Mouse (Mus musculus) gastrocnemius, postnatal 4 days (tissue): ENCODE results near the gene Khdc4. TPM values are rescaled to one million over a fixed set of nuclear protein-coding genes. Genes with fewer than 3 reads are reported as not detected.
"Not testable (repeated sequence)": the region's sequence is repeated elsewhere in the genome, so short reads cannot be mapped to it uniquely, and the experiment has no call there.

Experiments used
- DNase-seq, 2 experiments: peaks; one replicate each; pipeline ENCODE4 v3.0.0; 2021 to 2022; ENCODE audit warnings: low spot score in 2 of 2, mixed read lengths in 2 of 2
- total RNA-seq, 2 experiments: library from RNA; stranded (reverse); gene quantifications; 2 replicates each; pipeline ENCODE4 v1.2.3; 2021

Khdc4 gene
- total RNA-seq, 2 experiments from 2014 or later: 33.9 to 49.0 TPM

DNA sequence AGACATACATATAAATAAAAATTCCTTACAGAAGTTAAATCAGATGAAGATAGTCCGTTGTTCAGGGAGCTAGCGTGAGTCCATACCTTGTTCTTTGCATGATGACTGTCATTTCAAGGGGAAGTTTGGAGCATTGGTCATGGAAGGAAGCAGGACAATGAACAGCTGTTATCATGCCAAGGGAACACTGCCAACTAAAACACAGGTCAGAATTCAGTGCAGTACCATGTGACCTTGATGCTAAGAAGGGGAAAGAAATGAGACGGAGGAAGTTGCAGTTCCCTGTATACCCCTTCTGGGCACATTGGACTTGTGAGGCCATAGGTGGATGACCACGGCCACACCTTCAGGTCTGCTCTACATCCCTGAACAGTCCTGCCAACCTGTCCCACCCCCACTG is 31.0 kb upstream of the Khdc4 start:
- no peak for DNase-seq

DNA sequence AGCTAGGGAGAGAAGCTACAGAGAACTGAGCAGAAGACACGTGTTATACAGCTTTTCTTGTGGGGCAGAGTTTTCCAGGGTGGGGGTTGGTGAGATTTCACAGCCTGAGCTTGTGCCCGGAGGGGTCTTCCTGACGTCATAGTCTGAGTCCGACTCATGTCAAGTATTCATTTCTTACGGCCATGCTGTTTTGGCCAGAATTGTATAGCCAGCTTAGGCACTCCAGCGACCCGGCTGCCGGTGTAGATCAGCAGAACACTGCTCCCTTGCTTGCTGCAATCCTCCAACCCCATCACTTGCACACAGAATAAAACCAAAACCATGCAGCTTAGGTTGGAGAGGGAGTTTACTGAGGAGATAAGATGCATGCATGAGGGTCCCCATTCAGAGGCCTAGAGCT is 30.0 kb upstream of the Khdc4 start:
- DNase-seq: no peak

DNA sequence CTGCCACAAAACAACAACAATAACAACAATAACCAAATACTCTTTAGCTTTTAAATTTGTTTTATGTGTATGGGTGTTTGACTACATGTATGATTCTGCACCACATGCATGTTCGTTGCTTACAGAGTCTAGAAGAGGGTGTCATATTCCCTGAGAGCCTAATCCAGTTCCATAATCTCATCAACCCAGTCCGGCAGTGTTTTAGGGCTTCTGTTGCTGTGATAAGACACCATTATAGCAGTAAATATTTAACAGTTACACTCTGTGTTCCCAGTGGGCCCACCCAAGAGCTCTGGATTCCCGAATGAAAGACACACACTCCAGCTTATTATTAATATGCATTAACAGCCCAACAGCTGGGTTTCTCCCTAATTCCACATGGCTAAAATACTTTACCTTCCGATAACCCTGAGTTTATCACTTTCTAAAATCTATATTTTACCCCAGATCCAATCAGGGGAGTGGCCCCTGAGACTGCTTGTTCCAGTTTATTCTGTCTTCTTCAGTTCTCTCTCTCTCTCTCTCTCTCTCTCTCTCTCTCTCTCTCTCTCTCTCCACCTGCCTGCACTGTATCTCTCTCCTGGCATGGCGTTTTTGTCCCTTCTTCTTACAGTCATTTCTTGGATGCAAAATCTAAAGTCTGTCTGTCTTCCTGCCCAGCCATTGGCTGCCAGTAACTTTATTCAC is 27.0 kb upstream of the Khdc4 start:
- no peak for DNase-seq

DNA sequence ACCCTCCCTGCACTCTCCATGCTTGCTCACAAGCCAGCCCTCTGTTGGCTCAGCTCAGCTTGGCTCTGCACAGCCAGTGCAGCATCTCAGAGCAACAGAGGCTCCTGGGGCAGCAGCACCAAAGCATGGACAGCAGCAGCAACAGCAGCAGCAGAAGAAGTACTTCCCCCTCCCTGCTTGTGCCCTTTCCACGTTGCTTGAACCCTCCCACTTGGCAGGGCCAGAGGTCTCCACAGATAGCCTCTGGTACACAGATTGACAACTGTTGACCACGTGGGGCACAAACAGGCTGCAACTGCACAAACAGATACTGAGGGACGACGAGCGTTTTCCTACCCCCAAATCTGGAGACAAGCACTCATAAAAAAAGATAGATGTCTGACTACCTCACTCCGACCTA is 25.8 kb upstream of the Khdc4 start:
- DNase-seq: no peak

DNA sequence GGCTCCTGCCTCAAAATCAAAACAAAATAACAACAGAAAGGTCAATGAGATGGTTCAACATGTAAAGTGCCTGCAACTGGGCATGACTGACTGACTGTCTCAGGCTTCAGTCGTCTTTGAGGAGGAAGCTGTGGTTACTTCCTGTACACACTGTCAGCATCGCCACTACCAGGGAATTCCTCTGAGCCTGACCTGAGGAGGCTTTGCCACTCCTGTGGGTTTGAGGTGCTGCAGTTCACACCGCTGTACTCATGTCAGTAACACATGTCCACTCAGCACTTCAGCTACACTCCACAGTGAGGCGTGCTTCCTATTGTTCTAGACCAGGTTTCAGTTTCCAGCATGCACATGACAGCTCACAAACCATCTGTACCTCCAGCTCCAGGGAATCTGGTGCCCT is 21.5 kb upstream of the Khdc4 start:
- no peak for DNase-seq

DNA sequence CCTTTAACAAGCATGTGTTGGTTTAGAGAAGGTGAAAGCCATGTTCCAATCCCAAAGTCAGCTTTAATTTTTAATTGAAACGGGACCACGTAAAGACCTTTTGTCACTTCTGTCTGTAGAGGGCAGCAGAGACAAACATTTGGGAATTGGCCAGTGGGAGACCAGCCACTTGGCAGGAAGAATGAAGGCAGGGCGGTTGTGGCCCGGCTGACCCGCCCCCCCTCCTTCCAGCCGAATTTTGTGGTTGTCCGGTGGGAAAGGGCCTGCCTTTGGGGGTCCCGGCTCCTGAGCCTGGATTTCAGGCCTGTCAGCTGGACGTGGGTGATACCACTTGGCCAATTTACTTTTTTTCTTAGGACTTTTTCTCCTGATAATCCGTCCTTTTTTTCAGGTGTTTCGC is 8.2 kb upstream of the Khdc4 start:
- peak; percentile 64 to 73 for DNase-seq

DNA sequence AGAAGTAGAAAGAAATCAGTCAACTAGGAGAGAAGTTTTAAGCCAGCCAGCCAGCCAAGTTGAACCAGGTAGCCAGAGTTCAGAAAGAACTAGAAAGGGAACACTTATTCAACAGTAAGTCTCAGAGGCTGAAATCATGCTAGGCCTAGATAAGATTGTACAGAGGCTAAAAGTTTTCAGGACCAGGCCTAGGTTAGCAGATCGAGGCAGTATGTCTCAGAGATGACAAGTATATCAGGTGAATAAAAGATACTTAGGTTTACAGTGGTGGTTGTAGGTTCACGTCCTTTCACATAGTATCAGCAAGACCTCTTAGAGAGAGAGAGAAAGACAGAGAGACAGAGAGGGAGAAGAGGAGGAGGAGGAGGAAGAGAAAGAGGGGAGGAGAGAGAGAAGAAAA is 1.8 kb upstream of the Khdc4 start:
- no peak for DNase-seq

DNA sequence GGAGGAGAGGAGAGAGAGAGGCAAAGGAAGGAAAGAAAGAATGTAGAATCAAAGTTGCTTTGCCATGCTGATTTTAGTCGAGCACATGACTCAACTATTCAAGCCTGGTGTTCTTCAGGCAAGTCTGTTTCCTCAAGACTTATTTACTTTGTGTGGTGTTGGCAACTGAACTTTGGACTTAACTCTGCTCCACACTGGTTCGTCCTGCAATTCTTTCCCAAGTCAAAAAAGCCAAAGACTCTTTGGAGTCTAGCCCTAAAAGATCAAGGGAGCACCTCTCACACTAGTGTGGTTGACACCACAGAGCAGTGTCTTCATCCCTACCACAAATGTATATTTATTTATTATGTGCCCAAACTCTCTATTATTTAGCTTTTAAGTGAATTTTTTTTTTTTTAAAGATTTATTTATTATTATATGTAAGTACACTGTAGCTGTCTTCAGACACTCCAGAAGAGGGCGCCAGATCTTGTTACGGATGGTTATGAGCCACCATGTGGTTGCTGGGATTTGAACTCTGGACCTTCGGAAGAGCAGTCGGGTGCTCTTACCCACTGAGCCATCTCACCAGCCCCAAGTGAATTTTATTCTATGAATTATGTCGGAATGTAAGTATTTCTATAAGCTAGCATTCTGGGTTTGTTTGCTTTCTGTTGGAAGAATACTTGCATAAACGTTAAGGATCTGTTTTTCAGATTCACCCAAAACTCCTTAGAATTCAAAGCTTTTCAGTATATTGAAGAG is 1.2 kb upstream of the Khdc4 start:
- DNase-seq: no peak

DNA sequence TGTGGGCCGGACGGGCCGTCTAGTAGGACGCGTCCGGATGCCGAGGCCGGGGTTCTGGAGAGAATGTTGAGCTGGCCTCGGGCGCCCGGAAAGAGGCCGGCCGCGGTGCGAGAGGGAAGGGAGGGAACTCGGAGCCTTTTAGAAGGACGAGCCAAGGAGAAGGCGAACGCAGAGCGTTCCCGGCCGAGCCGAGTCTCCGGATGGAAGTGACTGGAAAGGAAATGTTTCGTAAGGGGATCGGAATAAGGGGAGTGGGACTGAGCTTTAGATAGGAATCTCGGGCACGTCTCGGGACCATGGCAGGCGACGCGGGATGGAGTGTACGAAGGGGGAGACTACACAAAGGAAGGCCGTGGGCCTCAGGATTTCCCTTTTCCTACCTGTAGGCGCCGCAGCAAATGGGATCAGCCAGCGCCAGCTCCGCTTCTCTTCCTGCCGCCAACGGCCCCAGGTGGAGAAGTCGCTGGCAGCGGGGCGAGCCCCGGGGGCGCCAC is 402 bp downstream of the Khdc4 start:
- peak; percentile 26 to 39 for DNase-seq

DNA sequence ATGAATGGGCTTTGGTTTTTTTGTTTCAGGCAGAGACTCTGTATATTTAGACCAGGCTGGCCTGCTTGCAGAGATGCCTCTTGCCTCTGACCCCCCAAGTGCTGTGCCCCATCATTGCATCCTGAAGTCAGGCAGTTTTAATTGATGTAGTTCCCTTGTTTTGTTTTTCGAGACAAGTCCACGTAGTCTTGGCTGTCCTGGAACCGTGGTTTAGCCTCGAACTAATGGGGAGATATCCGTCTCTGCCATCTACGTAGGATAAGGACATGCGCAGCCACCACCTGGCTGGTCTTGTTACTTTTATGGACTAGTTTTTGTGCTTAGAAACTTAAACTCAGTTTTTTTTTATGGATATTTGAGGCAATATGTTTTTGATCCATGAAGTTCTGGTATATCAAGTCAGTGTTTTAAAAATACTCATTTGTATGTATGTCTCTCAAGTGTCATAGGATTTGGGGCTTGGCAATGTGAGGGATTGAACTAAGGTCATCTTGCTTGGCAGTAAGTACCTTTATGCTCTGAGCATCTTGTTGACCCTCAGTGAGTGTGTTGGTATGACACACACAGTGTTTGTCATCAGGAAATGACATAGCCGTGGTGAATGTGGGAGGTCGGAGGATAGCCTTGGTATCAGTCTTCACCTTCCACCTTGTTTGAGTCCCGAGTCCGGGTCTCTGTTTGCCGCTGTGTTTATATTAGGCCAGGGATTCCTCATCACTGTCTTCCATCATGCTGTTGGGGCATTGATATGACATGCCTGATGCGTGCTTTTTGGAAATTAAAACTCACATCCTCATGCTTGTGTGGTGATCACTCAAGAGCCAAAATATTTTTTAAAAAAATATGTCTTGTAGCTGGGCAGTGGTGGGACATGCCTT is 1.4 kb downstream of the Khdc4 start:
- no peak for DNase-seq

DNA sequence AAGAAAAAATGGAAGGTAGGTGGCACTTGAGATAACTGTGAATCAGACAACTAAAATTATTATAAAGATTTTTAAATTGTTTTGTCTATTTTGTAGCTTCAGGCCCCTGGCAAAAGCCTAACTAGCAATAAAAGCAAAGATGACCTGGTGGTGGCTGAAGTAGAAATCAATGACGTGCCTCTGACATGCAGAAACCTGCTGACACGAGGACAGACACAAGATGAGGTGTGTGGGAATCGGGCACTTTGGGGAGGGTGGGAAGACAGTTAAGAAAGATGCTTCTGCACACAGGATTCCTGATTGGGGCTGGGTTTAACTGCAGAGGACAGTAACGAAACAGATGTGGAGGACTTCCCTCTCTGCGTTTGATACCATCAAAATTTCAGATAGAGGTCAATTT is 3.5 kb downstream of the Khdc4 start:
- no peak for DNase-seq

DNA sequence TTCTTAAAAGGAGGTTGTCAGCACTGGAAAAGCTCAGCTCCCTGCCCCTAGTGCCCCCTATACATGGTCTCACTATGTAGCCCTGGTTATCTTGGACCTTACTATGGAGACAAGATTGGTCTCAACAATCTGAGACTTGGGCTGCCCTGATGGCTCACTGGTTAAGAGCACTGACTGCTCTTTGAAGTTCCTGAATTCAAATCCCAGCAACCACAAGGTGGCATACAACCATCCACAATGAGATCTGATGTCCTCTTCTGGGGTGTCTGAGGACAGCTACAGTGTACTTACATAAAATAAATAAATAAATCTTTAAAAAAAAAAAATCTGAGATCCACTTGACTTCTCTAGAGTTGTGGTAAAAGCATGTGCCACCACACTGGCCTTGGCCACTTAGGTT is 9.9 kb downstream of the Khdc4 start:
- DNase-seq: no peak

DNA sequence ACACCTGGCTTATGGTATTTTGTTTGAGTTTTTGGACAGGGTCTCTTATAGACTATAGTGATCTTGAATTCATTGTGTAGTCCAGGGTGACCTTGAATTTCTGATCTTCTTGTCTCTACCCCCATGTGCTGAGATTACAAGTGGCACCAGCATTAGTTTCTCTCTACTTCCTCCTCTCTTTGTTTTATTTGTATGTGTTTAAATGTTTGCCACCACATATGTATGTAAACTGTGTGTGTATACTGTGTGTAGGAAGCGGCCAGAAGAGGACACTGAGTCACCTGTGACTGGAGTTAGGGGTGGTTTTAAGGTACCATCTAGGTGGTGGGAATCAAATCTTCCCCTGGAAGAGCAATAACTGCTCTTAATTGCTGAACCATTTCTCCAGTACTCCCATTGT is 12.4 kb downstream of the Khdc4 start:
- no peak for DNase-seq

DNA sequence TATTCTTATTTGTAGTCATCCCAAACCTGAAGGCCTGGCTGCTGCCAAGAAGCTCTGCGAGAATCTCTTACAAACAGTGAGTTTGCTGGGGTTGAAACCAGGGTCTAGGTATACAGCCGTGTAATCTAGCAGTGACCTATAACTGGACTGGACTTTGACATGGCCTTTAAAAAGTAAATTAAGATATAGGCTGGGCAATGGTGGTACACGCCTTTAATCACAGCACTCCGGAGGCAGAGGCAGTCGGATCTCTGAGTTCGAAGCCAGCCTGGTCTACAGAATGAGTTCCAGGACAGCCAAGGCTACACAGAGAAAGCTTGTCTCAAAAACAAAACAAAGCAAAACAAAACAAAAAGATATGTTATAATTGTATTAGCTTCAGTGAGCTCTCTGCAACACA is 13.2 kb downstream of the Khdc4 start:
- no peak for DNase-seq

DNA sequence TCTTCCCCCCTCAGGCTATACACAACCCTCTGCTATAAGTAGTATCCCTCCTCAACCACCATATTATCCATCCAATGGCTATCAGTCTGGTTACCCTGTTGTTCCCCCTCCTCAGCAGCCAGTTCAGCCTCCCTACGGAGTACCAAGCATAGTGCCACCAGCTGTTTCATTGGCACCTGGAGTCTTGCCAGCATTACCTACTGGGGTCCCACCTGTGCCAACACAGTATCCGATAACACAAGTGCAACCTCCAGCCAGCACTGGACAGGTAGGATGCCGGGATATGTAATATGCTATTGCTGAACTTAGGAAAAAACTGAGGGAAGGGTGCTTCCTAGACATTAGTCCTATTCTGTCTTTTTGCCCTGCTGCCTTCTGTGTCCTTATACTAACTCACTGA is 14.6 kb downstream of the Khdc4 start:
- DNase-seq: no peak

DNA sequence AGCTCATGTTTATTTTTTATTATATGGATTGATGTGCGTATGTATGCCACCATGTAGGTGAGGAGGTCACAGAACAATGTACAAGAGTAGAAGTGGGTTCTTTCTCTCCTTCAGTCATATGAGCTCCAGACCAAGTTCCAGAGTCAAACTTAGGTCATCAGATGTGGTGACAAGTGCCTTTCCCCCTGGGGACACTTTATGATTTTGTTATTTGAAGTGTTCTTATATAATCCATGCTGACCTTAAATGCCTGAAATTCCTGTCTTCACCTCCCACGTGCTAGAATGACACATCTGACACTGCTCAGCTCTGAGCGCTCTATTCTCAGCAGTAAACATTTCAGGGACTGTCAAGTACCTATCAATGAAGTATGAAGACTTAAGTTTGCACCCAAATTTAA is 15.6 kb downstream of the Khdc4 start:
- no peak for DNase-seq

DNA sequence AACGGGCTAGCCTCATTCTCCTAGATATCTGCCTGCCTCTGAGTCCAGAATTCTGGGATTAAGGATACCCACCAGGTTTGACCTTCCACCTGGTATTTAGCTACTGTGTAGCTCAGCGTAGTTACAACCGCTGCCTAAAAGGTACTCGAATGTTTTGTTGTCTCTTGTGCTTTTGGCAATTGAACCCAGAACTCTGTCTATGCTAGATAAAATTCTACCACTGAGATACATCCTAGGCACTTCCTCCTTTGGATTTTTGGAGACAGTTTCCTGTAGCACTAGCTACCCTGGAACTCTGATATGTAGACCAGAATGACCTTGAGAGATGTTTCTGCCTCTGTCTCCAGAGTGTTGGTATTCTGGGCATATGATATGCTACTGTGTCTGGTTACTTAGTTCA is 28.1 kb downstream of the Khdc4 start:
- no peak for DNase-seq

DNA sequence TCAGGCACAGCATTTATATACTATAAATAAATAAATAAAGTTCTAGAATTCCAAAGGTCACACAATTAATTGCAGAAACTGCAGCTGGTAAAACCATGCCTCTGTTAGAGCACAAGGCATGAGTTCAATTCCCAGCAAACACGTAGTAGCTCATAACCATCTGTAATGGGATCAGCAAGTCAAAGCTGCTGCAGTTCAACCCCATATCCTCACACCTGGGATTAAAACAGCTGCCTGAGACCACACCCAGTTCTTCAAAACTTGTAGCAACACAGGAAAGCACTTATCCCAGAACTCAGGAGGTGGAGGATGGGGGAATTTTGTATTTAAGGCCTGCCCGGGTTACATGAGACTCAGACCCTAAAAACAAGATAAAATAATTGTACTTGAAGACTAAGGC is 29.1 kb downstream of the Khdc4 start:
- no peak for DNase-seq

DNA sequence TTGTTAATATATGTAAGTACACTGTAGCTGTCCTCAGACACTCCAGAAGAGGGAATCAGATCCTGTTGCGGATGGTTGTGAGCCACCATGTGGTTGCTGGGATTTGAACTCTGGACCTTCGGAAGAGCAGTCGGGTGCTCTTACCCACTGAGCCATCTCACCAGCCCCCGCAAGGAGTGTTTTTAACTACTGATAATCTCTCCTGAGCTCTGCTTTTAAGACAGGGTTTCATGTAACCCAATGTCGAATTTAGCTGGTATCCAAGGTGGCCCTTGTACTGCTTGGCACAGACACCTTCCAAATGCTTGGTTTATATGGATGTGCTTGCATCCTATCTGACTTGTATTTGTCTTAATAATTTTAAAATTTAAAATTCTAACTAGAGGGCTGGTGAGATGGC is 30.1 kb downstream of the Khdc4 start:
- not testable (repeated sequence) for DNase-seq

DNA sequence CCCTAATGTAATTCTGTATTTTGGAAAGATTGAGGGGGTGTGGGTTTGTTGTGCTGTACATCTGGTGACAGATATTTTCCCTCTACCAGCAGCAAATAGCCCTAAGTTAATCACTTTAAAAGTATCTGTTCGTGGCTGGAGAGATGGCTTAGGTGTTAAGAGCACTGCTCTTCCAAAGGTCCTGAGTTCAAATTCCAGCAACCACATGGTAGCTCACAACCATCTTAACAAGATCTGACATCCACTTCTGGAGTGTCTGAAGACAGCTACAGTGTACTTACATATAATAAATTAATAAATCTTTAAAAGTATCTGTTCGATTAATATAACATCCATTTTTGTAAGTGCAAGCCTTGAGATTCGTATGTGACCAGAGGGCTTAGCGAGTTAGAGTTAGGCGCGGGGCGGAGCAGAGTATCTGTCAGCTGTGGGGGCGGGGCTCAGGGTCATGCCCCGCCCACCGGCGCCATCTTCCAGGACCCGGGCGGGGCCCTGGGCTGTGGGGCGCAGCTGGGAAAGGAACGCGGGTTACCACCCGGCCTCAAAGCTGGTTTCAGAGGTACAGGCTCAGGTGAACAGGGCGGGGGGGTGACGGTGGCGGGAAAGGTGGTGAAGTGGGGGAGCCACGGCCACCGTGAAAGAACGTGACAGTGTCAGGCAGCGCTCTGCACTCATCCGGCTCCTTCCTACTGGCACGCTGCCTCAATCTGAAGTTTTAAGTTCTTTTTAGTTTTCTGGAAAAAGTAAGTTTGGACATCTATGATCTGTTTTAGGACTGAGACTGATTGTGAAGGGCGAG is 31.0 kb downstream of the Khdc4 start, which contains the start of gene Rit1:
TSS of gene Rit1 (plus strand) at position 440 of the 799 bp plus-strand sequence.
- peak; percentile 73 to 90 for DNase-seq
